Mouse (Mus musculus) megakaryocyte, embryonic 14.5 days (primary cell): Measurements from ENCODE around the gene Ap1b1.

Experiments used
- FLI1 ChIP-seq: IDR thresholded peaks from 2 replicates; pipeline ENCODE4 v1.6.1; 2012; ENCODE audit warnings: low read length, inconsistent platforms, mixed read lengths
- GATA1 ChIP-seq: IDR thresholded peaks from 3 replicates; pipeline ENCODE4 v1.6.1; 2012; ENCODE audit warnings: mixed read lengths, low read length, inconsistent platforms, borderline replicate concordance

DNA sequence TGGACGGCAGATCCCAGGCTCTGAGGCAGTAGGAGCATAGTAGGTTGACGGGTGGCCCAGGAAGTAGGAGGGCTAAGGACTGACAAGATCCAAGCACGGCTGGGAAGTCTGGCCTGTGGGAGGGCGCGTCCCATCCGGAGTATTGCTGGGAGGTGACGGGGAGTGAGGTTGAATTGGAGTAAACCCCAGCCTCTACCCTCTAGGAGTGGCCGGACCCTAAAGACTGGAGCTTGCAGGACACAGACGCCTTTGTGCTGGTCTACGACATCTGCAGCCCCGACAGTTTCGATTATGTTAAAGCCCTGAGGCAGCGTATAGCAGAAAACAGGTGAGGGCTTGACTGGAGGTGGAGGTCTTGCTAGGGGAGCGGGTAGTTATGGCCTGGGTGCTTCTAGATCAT, 72.6 kb downstream of the Ap1b1 start:
- TF ChIP-seq GATA1: no peak
- TF ChIP-seq FLI1: no peak
